Mouse (Mus musculus): Measurements from ENCODE around the gene Ganab. TPM values are rescaled to one million over a fixed set of nuclear protein-coding genes. Genes with fewer than 3 reads are reported as not detected.

Gene Ganab
- polyA plus RNA-seq (2014; fragmentation: Illumina TruSeq; extraction: RNeasy Lipid Tissue Mini Kit (QIAGEN cat#74804)), result 88.1 TPM

GRCm38 (mm10) chr19:8897865-8898495 lies at the start of gene Ganab:
Gene Ganab, plus strand, starts transcription at chr19:8898071.

GRCm38 (mm10) chr19:8850402-8850901 lies 47.4 kb upstream of the Ganab start, which contains the start of gene Lrrn4cl:
Gene Lrrn4cl, plus strand, starts transcription at chr19:8850768.

GRCm38 (mm10) chr19:8871267-8872186 lies 26.3 kb upstream of the Ganab start, which contains the start of gene Ubxn1:
Gene Ubxn1, plus strand, starts transcription at chr19:8871496.

GRCm38 (mm10) chr19:8880311-8881033 lies 17.4 kb upstream of the Ganab start, which contains the start of gene Uqcc3:
Gene Uqcc3, minus strand, starts transcription at chr19:8880923.

GRCm38 (mm10) chr19:8883616-8884015 lies 14.3 kb upstream of the Ganab start, which contains the start of the genes Lbhd1 and Gm49403:
Gene Lbhd1, plus strand, starts transcription at chr19:8883732.
Gene Gm49403, plus strand, starts transcription at chr19:8883930.

GRCm38 (mm10) chr19:8888511-8889385 lies 9.1 kb upstream of the Ganab start, which contains the start of the genes 1810009A15Rik and Gm49416:
Gene 1810009A15Rik, plus strand, starts transcription at chr19:8888853.
Gene Gm49416, plus strand, starts transcription at chr19:8888926.

GRCm38 (mm10) chr19:8892829-8893766 lies 4.8 kb upstream of the Ganab start, which contains the start of gene Ints5:
Gene Ints5, plus strand, starts transcription at chr19:8893005.

GRCm38 (mm10) chr19:8920073-8920736 lies 22.3 kb downstream of the Ganab start, which contains the start of gene B3gat3:
Gene B3gat3, plus strand, starts transcription at chr19:8920374.

GRCm38 (mm10) chr19:8929224-8930088 lies 31.6 kb downstream of the Ganab start, which contains the start of the genes Rom1 and Eml3:
Gene Rom1, minus strand, starts transcription at chr19:8929356.
Gene Eml3, plus strand, starts transcription at chr19:8929552.

GRCm38 (mm10) chr19:8941515-8942217 lies 43.8 kb downstream of the Ganab start, which contains the start of gene Mta2:
Gene Mta2, plus strand, starts transcription at chr19:8941875.

GRCm38 (mm10) chr19:8953135-8954039 lies 55.5 kb downstream of the Ganab start, which contains the start of gene Tut1:
Gene Tut1, plus strand, starts transcription at chr19:8953847.

Other genes starting within 250 kb of the Ganab start
- gene Chrm1, start 234.3 kb upstream of the Ganab start, polyA plus RNA-seq (2014; fragmentation: Illumina TruSeq; extraction: RNeasy Lipid Tissue Mini Kit (QIAGEN cat#74804)), result not detected
- gene Slc3a2, start 174.7 kb upstream of the Ganab start, polyA plus RNA-seq (2014; fragmentation: Illumina TruSeq; extraction: RNeasy Lipid Tissue Mini Kit (QIAGEN cat#74804)), result 233 TPM
- 11.1 TPM for gene Wdr74, start 162.2 kb upstream of the Ganab start, polyA plus RNA-seq (2014; fragmentation: Illumina TruSeq; extraction: RNeasy Lipid Tissue Mini Kit (QIAGEN cat#74804))
- gene 1700092M07Rik, start 157.4 kb upstream of the Ganab start, polyA plus RNA-seq (2014; fragmentation: Illumina TruSeq; extraction: RNeasy Lipid Tissue Mini Kit (QIAGEN cat#74804)), result not detected
- gene Stx5a, start 156.7 kb upstream of the Ganab start, polyA plus RNA-seq (2014; fragmentation: Illumina TruSeq; extraction: RNeasy Lipid Tissue Mini Kit (QIAGEN cat#74804)), result 65.4 TPM
- 63.1 TPM for gene Nxf1, start 141.0 kb upstream of the Ganab start, polyA plus RNA-seq (2014; fragmentation: Illumina TruSeq; extraction: RNeasy Lipid Tissue Mini Kit (QIAGEN cat#74804))
- 26.6 TPM for gene Tmem223, start 127.1 kb upstream of the Ganab start, polyA plus RNA-seq (2014; fragmentation: Illumina TruSeq; extraction: RNeasy Lipid Tissue Mini Kit (QIAGEN cat#74804))
- 29.5 TPM for gene Tmem179b, start 123.6 kb upstream of the Ganab start, polyA plus RNA-seq (2014; fragmentation: Illumina TruSeq; extraction: RNeasy Lipid Tissue Mini Kit (QIAGEN cat#74804))
- 1.2 TPM for gene Taf6l, start 111.7 kb upstream of the Ganab start, polyA plus RNA-seq (2014; fragmentation: Illumina TruSeq; extraction: RNeasy Lipid Tissue Mini Kit (QIAGEN cat#74804))
- 64.4 TPM for gene Polr2g, start 99.5 kb upstream of the Ganab start, polyA plus RNA-seq (2014; fragmentation: Illumina TruSeq; extraction: RNeasy Lipid Tissue Mini Kit (QIAGEN cat#74804))
- gene Zbtb3, start 95.5 kb upstream of the Ganab start, polyA plus RNA-seq (2014; fragmentation: Illumina TruSeq; extraction: RNeasy Lipid Tissue Mini Kit (QIAGEN cat#74804)), result not detected
- gene Ttc9c, start 78.7 kb upstream of the Ganab start, polyA plus RNA-seq (2014; fragmentation: Illumina TruSeq; extraction: RNeasy Lipid Tissue Mini Kit (QIAGEN cat#74804)), result 110 TPM
- gene Hnrnpul2, start 78.1 kb upstream of the Ganab start, polyA plus RNA-seq (2014; fragmentation: Illumina TruSeq; extraction: RNeasy Lipid Tissue Mini Kit (QIAGEN cat#74804)), result 169 TPM
- gene AC129217.1, start 68.3 kb upstream of the Ganab start, polyA plus RNA-seq (2014; fragmentation: Illumina TruSeq; extraction: RNeasy Lipid Tissue Mini Kit (QIAGEN cat#74804)), result 3.6 TPM
- gene Bscl2, start 60.6 kb upstream of the Ganab start, polyA plus RNA-seq (2014; fragmentation: Illumina TruSeq; extraction: RNeasy Lipid Tissue Mini Kit (QIAGEN cat#74804)), result 25.1 TPM
- 0.57 TPM for gene Gng3, start 58.9 kb upstream of the Ganab start, polyA plus RNA-seq (2014; fragmentation: Illumina TruSeq; extraction: RNeasy Lipid Tissue Mini Kit (QIAGEN cat#74804))
- gene Lrrn4cl, start 47.3 kb upstream of the Ganab start, polyA plus RNA-seq (2014; fragmentation: Illumina TruSeq; extraction: RNeasy Lipid Tissue Mini Kit (QIAGEN cat#74804)), result 10.2 TPM
- 15.6 TPM for gene Ubxn1, start 26.6 kb upstream of the Ganab start, polyA plus RNA-seq (2014; fragmentation: Illumina TruSeq; extraction: RNeasy Lipid Tissue Mini Kit (QIAGEN cat#74804))
- 2.8 TPM for gene Uqcc3, start 17.1 kb upstream of the Ganab start, polyA plus RNA-seq (2014; fragmentation: Illumina TruSeq; extraction: RNeasy Lipid Tissue Mini Kit (QIAGEN cat#74804))
- gene Lbhd1, start 14.3 kb upstream of the Ganab start, polyA plus RNA-seq (2014; fragmentation: Illumina TruSeq; extraction: RNeasy Lipid Tissue Mini Kit (QIAGEN cat#74804)), result 51.7 TPM
- not detected for gene Gm49403, start 14.1 kb upstream of the Ganab start, polyA plus RNA-seq (2014; fragmentation: Illumina TruSeq; extraction: RNeasy Lipid Tissue Mini Kit (QIAGEN cat#74804))
- 17.4 TPM for gene 1810009A15Rik, start 9.2 kb upstream of the Ganab start, polyA plus RNA-seq (2014; fragmentation: Illumina TruSeq; extraction: RNeasy Lipid Tissue Mini Kit (QIAGEN cat#74804))
- not detected for gene Gm49416, start 9.1 kb upstream of the Ganab start, polyA plus RNA-seq (2014; fragmentation: Illumina TruSeq; extraction: RNeasy Lipid Tissue Mini Kit (QIAGEN cat#74804))
- gene Ints5, start 5.1 kb upstream of the Ganab start, polyA plus RNA-seq (2014; fragmentation: Illumina TruSeq; extraction: RNeasy Lipid Tissue Mini Kit (QIAGEN cat#74804)), result 1.3 TPM
- gene B3gat3, start 22.3 kb downstream of the Ganab start, polyA plus RNA-seq (2014; fragmentation: Illumina TruSeq; extraction: RNeasy Lipid Tissue Mini Kit (QIAGEN cat#74804)), result 6.5 TPM
- 0.60 TPM for gene Rom1, start 31.3 kb downstream of the Ganab start, polyA plus RNA-seq (2014; fragmentation: Illumina TruSeq; extraction: RNeasy Lipid Tissue Mini Kit (QIAGEN cat#74804))
- gene Eml3, start 31.5 kb downstream of the Ganab start, polyA plus RNA-seq (2014; fragmentation: Illumina TruSeq; extraction: RNeasy Lipid Tissue Mini Kit (QIAGEN cat#74804)), result 3.0 TPM
- 93.8 TPM for gene Mta2, start 43.8 kb downstream of the Ganab start, polyA plus RNA-seq (2014; fragmentation: Illumina TruSeq; extraction: RNeasy Lipid Tissue Mini Kit (QIAGEN cat#74804))
- 2.3 TPM for gene Tut1, start 55.8 kb downstream of the Ganab start, polyA plus RNA-seq (2014; fragmentation: Illumina TruSeq; extraction: RNeasy Lipid Tissue Mini Kit (QIAGEN cat#74804))
- gene Eef1g, start 69.0 kb downstream of the Ganab start, polyA plus RNA-seq (2014; fragmentation: Illumina TruSeq; extraction: RNeasy Lipid Tissue Mini Kit (QIAGEN cat#74804)), result 118 TPM
- 70.1 TPM for gene Ahnak, start 91.2 kb downstream of the Ganab start, polyA plus RNA-seq (2014; fragmentation: Illumina TruSeq; extraction: RNeasy Lipid Tissue Mini Kit (QIAGEN cat#74804))
- 1.4 TPM for gene Scgb1a1, start 189.9 kb downstream of the Ganab start, polyA plus RNA-seq (2014; fragmentation: Illumina TruSeq; extraction: RNeasy Lipid Tissue Mini Kit (QIAGEN cat#74804))
- 16.0 TPM for gene Asrgl1, start 237.6 kb downstream of the Ganab start, polyA plus RNA-seq (2014; fragmentation: Illumina TruSeq; extraction: RNeasy Lipid Tissue Mini Kit (QIAGEN cat#74804))

Data from ovary, adult 10 weeks (tissue).